Mouse (Mus musculus) thymus, adult 2 months (tissue): Measurements from ENCODE around the gene Fkbpl. TPM values are rescaled to one million over a fixed set of nuclear protein-coding genes. Genes with fewer than 3 reads are reported as not detected.
A peak's percentile ranks its signal among the peaks of the same experiment; 100 is the strongest.

Experiments
- DNase-seq: peaks from one replicate; pipeline ENCODE4 v3.0.0; 2021
- H3K27ac ChIP-seq: fragments of 200-500 bp; 2 replicates; pipeline ENCODE4 v1.5.1; 2012; ENCODE audit warnings: low read length, control low read depth; ENCODE audit not compliant: control insufficient read depth, insufficient read depth
- H3K27me3 ChIP-seq: fragments of 200-500 bp; 2 replicates; pipeline ENCODE4 v1.6.1; 2012; ENCODE audit warnings: mild to moderate bottlenecking, low read length, moderate library complexity, mixed read lengths; ENCODE audit not compliant: control insufficient read depth, insufficient read depth
- H3K36me3 ChIP-seq: fragments of 200-500 bp; 2 replicates; pipeline ENCODE4 v1.6.1; 2012; ENCODE audit warnings: mild to moderate bottlenecking, low read length, moderate library complexity; ENCODE audit not compliant: control insufficient read depth, insufficient read depth
- H3K4me1 ChIP-seq: fragments of 200-500 bp; replicated peaks from 2 replicates; pipeline ENCODE4 v1.6.1; 2012; ENCODE audit warnings: low read length; ENCODE audit not compliant: control insufficient read depth, insufficient read depth
- H3K4me3 ChIP-seq: fragments of 200-500 bp; 2 replicates; pipeline ENCODE4 v1.5.1; 2012; ENCODE audit warnings: mild to moderate bottlenecking, low read length, control low read depth, moderate library complexity; ENCODE audit not compliant: control insufficient read depth, insufficient read depth
- CTCF ChIP-seq: fragments of 200-500 bp; IDR thresholded peaks from 2 replicates; pipeline ENCODE4 v1.5.1; 2012; ENCODE audit warnings: mild to moderate bottlenecking, control low read depth, low read length, moderate library complexity, borderline replicate concordance; ENCODE audit not compliant: control insufficient read depth, poor library complexity, insufficient read depth; ENCODE audit errors: extremely low read depth
- POLR2A ChIP-seq: fragments of 200-500 bp; IDR thresholded peaks from 2 replicates; pipeline ENCODE4 v1.6.1; 2012; ENCODE audit warnings: mild to moderate bottlenecking, low read length, control low read depth, moderate library complexity; ENCODE audit not compliant: control insufficient read depth, poor library complexity, insufficient read depth; ENCODE audit errors: extremely low read depth
- WGBS: fragments of 180-500 bp; shearing (Covaris S2); methylation state at CpG from one replicate; pipeline ENCODE4 v1.1.7; 2018; 5-methylcytosine and 5-hydroxymethylcytosine counted together
- polyA plus RNA-seq: library from polyadenylated mRNA; depleted of rRNA; stranded (reverse); fragments of >200 nt; gene quantifications from 2 replicates; pipeline ENCODE4 v1.2.3, GENCODE M21; 2012

The Fkbpl gene
- polyA plus RNA-seq, 1 experiment: 3.4 TPM

- Histone ChIP-seq H3K27me3 (no peaks in the 10 kb centered on the region), H3K36me3 (no peaks in the 10 kb centered on the region), H3K27ac (peak overlapping the region; percentile 95), H3K4me3 (peak overlapping the region; percentile 97), H3K4me1 (peaks cover 40% of the 10 kb centered on the region)
- TF ChIP-seq POLR2A: peak; percentile 72
- no peak for TF ChIP-seq CTCF
- DNase-seq: peak; percentile 81
- WGBS: 7% methylated on average over 12 of the region's 12 CpGs
Measured at GRCm38 (mm10) chr17:34629796-34630603, 14.6 kb upstream of the Fkbpl start.

- Histone ChIP-seq H3K27ac (peak overlapping the region; percentile 95), H3K4me1 (peaks cover 40% of the 10 kb centered on the region), H3K27me3 (no peaks in the 10 kb centered on the region), H3K36me3 (no peaks in the 10 kb centered on the region), H3K4me3 (peak overlapping the region; percentile 97)
- peak; percentile 71 for DNase-seq
- TF ChIP-seq CTCF (0 out of 2 replicates have a peak, but pooled peaks have one; percentile 32), POLR2A (peak; percentile 47; the same call in 1 of the 2 replicates)
- WGBS: under 1% methylated on average over 47 of the region's 48 CpGs
Measured at GRCm38 (mm10) chr17:34630761-34631301, 13.7 kb upstream of the Fkbpl start.

- H3K36me3 ChIP-seq: no peaks in the 10 kb centered on the region
- H3K27ac ChIP-seq: peak overlapping the region; percentile 95
- no peaks in the 10 kb centered on the region for H3K27me3 ChIP-seq
- H3K4me3 ChIP-seq: peak overlapping the region; percentile 97
- 25% methylated on average over 12 of the region's 12 CpGs for WGBS
- peaks cover 33% of the 10 kb centered on the region for H3K4me1 ChIP-seq
- no peak for DNase-seq
- TF ChIP-seq CTCF (no peak), POLR2A (no peak)
Measured at GRCm38 (mm10) chr17:34631647-34632046, 12.9 kb upstream of the Fkbpl start.

GRCm38 (mm10) chr17:34632261-34632691, 12.3 kb upstream of the Fkbpl start:
- 1% methylated on average over 26 of the region's 26 CpGs for WGBS
- DNase-seq: peak; percentile 88
- Histone ChIP-seq H3K4me3 (peak overlapping the region; percentile 97), H3K27ac (peak overlapping the region; percentile 5; the same call in 1 of the 2 replicates), H3K27me3 (no peaks in the 10 kb centered on the region), H3K36me3 (no peaks in the 10 kb centered on the region), H3K4me1 (peaks cover 30% of the 10 kb centered on the region)
- TF ChIP-seq CTCF (no peak), POLR2A (peak; percentile 63)

- Histone ChIP-seq H3K36me3 (no peaks in the 10 kb centered on the region), H3K27me3 (no peaks in the 10 kb centered on the region), H3K27ac (no peak overlapping the region), H3K4me3 (no peak overlapping the region), H3K4me1 (peaks cover 20% of the 10 kb centered on the region)
- DNase-seq: no peak
- 93% methylated on average over 2 of the region's 2 CpGs for WGBS
- no peak for TF ChIP-seq CTCF
- TF ChIP-seq POLR2A: no peak
Measured at GRCm38 (mm10) chr17:34635671-34636070, 8.9 kb upstream of the Fkbpl start.

- TF ChIP-seq POLR2A: no peak
- no peak for TF ChIP-seq CTCF
- no peak overlapping the region for H3K4me3 ChIP-seq
- WGBS: 76% methylated on average over 3 of the region's 3 CpGs
- H3K4me1 ChIP-seq: peaks cover 12% of the 10 kb centered on the region; the same call in 1 of the 2 replicates
- no peak for DNase-seq
- peak overlapping the region; percentile 15; the same call in 1 of the 2 replicates for H3K27ac ChIP-seq
- no peaks in the 10 kb centered on the region for H3K36me3 ChIP-seq
- H3K27me3 ChIP-seq: no peaks in the 10 kb centered on the region
Measured at GRCm38 (mm10) chr17:34637459-34637858, 7.1 kb upstream of the Fkbpl start.
